Mouse (Mus musculus) adrenal gland, postnatal 14 days (tissue): ENCODE results near the gene Psd4. TPM values are rescaled to one million over a fixed set of nuclear protein-coding genes. Genes with fewer than 3 reads are reported as not detected.

Experiments used
- DNase-seq: peaks from one replicate; pipeline ENCODE4 v3.0.0; 2021; ENCODE audit warnings: mixed read lengths
- long read RNA-seq, 2 experiments: library from polyadenylated mRNA; stranded (forward); transcript quantifications; one replicate each; pipeline ENCODE4 v2.0.0; 2021
- total RNA-seq: library from RNA; stranded (reverse); gene quantifications from 2 replicates; pipeline ENCODE4 v1.2.3, GENCODE M21; 2021

The Psd4 gene
- total RNA-seq = 3.7 and 7.9 TPM in 2 replicates
- long read RNA-seq, experiment 1, partial matches to known transcripts = 0 of 1 reads
- long read RNA-seq, experiment 1, other reads (novel, unspliced or antisense) = 1 of 1 reads
- long read RNA-seq, experiment 2, full-length matches to known transcripts = 1 of 2 reads
- long read RNA-seq, experiment 2, partial matches to known transcripts = 0 of 2 reads
- long read RNA-seq, experiment 2, other reads (novel, unspliced or antisense) = 1 of 2 reads

DNA sequence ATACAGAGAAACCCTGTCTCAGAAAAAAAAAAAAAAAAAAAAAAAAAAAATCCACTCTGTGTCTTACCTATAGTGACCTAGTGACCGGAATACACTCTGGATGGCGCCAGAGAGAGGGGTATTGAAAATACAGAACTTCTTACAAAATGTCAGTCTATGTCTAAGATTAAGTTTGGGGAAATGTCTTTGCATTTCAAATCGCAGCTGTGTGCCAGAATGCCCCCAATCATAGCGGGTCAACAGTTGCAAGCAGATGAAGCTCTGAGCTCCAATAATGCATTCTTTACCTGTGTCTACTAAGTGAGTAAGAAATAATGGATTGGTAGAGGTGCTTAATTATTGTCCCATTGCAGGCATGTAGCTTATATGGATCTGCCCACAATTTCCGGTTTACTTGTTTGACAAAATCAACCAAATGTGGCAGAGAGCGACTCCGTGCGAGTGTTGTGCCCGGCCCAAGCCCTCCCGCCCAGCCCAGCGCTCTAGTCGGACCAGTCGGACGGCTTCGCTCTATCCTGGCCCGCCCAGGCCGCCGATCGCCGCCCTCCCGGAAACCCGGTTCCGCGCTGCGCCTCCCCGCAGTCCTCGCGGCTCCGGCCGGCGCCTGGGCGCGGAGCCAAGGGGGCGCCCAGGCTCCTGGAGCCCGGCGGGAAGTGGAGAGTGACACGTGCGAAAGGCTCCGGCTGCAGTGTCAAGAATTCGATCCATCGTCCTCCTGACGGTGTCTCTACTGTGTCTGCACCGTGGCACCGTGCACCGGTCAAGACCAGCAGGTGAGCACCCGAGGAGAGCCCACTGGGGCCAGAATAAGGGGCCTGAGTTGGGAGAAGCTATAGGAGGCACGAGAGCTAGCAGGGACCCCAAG, at the start of gene Psd4:
Gene Psd4, plus strand, starts transcription at position 551 of the 865 bp plus-strand sequence.
- DNase-seq = peak; percentile 84

DNA sequence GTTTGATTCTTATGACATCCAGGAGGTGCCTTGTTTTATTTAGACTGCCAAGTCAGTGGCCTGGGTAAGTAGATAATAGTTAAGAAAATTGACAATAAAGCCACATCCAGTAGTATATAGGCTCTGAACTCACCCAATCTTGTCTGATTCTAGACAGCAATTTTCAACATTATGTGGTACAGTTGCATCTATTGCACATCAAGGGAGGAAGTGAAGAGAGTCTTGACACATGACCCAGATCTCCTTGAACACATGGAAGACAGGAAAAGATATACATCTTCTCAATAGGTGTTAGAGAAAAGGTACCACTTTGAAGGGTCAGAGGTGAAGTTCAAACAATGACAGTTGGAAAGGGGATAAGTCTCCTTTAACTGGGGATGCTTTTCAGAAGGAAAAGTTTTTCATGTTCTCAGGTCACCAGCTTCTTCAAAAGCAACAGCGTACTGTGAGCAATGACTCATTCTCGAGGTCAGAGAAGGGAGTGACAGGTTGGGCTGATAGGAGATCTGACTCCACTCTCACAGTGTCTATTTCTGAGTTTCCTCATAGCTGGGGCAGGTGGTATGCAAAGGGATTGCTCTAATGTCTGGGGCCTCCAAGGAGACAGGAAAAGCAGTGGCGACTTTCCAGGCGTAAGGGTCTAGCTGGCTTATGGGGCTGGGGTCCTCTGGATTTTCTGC, 49.3 kb upstream of the Psd4 start:
- DNase-seq = no peak

DNA sequence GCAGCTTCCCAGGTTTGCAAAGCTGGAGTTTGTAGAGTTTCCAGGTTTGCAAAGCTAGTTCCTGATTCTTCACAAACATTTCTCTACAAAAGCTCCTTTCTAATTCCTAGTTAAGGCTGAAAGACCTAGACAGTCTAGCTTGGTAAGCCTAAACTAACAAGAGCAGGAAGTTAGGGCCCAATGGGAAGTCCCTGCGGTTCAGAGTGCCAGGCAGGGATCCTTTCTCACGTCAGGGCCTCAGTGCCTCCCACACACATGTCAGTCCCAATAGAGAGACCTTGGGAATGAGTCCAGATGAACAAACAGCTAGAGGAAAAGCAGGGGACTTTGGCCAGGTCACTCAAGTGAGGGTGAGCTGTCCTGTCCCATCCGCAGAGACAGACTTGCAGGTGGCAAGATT, 32.0 kb upstream of the Psd4 start:
- peak; percentile 36 for DNase-seq

DNA sequence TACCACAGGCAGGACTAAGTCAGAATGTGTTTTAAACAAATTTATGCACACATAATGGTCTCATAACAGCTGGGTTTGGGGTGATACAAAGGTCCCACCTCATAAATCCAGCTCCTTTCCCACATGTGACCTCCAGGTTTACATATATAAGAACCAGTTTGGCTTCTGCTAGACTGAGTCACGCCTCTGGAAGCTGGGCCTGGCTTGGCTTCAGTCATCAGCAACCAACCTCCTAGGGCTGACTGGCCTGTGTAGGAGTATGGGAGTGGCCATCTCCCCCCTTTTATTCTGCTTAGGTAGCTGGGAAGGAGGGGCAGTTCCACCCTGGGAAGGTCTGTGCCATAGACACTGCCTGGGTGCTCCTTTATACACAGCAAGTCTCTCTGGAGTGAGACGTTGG, 30.8 kb upstream of the Psd4 start, which contains the start of gene Il1rn:
Gene Il1rn, plus strand, starts transcription at position 309 of the 400 bp plus-strand sequence.
- no peak for DNase-seq

DNA sequence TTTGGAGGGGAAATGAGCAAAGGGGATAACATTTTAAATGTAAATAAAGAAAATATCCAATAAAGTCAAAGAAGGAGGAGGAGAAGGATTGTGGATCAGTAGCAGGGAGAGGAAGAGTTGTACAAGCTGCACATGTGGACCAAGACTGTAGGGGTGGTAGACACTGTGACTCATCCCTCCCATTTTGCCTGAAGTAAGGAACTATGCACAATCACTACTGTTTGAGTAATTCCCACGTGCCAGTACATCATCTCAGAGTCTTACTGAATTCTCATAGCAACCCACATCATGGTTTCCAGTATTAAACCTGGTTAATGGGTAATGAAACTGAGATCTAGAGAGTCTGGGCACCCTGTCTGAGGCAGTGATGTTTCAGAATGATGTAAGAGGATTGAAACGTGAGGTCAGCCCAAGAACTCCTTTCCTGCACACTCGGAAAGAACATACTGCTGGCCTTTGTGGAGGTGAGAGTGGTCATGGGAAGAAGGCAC, 25.9 kb upstream of the Psd4 start:
- DNase-seq = no peak

DNA sequence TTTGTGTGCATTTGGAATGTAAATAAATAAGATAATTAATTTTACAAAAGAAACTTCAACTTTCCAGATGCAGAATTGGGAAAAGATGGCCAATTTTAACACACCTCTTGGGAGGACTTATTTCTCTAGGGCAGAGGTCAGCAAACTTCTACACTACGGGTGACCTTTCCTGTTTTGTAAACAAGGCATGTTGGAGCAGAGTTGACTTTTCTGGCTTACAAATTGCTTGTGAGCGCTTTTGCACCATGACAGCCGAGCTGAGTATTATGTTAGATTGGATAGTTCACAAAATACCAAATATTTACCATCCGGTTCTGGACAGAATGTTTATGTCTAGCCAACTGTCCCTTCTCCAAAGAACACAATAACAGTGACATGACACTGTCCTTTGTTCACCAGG, 22.8 kb upstream of the Psd4 start:
- no peak for DNase-seq

DNA sequence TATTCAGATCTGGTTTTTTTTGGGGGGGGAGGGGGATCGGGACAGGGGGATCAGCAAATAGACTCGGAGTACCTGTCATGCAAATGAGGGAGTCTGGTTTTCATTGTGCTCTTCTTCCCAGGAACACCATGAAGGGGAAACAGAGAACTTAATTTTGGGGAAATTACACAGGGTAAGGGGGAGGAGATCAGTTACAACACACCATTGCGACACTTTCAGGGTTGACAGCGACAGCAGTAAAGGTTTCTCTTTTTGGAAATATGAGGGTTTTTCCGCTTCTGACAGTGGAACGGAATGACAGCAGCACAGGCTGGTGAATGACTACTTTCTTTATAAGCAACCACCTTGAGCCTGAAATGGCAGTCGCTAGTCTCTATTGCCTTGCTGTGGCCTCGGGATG, 22.3 kb upstream of the Psd4 start:
- no peak for DNase-seq

DNA sequence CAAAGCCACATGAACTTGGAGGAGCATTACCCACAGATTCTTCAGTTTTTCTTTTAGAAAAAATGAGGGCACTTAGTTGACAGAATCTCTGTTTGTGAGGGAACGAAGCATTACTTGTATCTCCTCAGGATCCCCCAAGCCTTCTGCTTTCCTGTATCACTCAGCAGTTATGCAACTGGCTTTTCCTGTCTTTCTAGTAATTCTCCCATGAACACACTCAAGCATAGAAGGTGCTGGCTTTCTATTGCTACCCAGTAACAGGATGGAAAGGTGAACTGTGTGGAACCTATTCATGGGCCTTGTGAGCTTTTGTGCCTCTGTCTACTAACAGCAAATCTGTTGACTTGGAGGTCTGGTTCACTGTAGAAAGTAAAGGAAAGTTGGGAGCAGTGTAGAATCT, 19.5 kb upstream of the Psd4 start:
- no peak for DNase-seq

DNA sequence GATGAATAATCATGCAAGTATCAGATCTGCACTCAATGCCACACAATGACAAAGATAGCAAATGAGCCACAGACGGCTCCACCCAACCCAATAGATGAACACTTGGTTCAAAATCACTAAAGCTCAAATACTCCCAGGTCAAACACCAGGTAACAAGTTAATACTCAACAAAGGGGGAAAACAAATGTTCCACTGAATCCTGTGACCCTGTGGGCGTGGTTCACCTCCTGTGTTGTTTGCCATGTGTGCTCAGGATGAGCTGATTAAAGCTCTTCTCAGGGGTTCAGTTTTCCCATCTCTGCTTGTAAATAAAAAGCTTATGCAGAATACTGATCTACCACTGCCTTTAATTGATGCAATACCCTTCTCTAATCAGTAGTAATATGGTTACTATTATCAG, 16.2 kb upstream of the Psd4 start:
- no peak for DNase-seq

DNA sequence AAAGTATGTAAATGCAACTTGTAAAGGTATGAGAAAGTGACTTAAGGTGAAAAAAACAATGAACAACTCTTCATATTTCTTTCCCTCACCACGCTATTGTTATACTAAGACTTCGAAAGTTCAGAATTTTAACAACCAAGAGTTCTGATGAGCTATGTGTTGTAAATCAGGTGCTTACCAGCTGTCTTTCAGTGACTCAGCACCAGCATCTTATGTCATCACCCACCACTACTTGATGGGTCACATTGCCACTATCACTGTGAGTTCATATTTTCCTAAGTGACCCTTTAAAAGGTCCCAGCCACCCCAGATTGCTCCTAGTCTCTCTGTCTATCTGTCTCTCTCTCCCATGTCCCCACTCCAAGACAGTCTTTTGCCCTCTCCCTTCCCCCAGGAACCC, 14.3 kb upstream of the Psd4 start:
- DNase-seq = no peak

DNA sequence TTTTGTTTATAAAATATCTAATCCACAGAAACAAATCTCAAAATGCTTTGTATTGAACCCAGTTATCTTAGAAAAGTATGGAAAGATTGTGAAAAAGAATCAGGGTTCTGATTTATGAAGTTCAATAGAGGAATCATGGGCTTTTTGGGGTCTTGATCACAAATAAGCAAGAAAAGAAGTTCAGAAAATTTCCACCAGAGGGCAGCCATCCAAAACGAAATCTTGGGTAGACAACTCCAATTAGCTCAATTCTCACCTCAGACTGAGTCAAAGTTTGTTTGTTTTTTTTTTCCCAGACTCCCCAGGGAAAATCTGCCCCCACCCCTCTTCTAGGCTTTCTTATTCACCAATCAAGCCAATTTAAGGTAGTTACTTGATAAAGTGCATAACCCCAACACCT, 9.7 kb upstream of the Psd4 start:
- DNase-seq = peak; percentile 31

DNA sequence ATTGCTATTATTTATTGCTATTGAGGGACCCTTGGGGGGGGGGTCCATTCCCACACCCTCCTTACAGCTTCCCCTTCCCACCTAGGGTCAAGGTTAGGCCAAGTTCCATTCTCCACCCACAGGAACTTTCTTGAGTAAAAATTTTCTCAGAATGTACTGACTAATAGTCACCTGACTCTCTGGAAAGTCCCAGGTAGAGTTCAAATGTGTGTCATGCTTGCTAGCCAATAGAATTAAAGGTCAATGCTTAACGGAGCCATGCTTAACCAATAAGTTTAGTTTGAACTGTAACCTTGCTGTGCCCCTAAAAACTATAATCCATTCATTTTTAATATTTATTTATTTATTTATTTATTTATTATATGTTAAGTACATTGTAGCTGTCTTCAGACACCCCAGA, 8.0 kb upstream of the Psd4 start:
- no peak for DNase-seq

DNA sequence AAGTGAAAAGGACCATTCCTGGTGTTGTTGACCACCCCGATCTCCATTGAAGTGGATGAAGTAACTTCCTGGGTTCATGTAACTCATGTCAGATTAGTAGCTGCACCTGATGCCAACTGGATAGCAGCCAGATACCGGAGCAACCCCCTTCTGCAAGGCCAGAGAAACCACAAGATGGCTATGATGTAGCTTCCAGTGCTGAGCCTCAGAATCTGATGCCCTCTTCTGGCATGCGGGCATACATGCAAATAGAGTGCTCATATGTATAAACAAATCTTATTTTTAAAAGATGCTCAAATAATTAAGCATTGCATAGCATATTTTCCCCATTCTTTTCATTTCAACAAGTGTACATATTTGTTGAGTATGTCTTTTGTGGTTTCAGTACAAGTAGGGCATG, 3.6 kb upstream of the Psd4 start:
- no peak for DNase-seq

DNA sequence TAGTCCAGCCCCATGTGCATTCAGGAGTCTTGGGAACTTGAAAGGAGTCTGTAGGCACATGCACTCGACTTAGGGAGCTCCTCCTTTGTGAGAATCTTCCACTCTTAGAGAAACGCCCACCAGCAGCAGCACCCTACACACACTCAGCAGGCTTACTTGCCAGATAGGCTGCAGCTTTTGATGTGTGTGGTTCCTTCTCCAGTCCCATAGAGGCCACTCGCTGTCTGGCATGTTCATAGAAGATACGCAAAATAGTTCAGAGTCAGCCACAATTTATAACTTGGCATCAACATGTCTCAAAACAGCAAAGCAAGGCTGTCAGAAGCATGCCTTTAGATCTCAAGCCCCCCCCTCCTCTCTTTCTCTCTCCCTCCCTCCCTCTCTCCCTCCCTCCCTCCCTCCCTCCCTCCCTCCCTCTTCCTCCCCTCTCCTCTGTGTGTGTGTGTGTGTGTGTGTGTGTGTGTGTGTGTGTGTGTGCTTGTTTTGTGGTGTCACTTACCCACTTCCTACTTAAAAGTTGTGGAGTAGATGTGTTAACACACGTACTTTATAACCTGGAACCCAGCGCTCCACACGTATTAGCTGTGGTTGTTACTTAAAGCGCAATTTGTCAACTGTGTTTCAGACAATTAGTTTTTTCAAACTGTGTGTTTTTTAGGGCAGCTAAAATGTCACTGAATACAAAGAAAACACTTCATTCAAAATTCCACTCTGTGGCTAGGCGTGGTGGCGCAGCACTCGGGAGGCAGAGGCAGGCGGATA, 985 bp upstream of the Psd4 start:
- DNase-seq = no peak

DNA sequence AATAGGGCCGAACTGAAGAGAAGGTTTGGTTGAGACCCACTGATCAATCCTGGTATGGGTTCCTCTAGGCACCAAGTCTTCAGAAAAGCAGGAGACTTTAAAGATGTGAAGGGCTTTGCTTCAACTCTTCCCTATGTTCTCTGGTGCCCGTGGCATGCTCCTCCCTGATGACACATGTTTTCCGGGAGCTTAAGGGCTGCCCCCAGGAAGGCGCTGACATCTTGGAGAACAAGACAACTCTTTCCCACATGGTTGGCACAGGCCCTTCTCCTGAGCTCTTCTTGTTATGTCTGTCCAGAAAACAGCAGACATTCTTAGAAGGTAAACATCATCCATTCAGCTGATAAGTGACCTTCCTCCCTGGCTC, 498 bp downstream of the Psd4 start:
- DNase-seq = no peak

DNA sequence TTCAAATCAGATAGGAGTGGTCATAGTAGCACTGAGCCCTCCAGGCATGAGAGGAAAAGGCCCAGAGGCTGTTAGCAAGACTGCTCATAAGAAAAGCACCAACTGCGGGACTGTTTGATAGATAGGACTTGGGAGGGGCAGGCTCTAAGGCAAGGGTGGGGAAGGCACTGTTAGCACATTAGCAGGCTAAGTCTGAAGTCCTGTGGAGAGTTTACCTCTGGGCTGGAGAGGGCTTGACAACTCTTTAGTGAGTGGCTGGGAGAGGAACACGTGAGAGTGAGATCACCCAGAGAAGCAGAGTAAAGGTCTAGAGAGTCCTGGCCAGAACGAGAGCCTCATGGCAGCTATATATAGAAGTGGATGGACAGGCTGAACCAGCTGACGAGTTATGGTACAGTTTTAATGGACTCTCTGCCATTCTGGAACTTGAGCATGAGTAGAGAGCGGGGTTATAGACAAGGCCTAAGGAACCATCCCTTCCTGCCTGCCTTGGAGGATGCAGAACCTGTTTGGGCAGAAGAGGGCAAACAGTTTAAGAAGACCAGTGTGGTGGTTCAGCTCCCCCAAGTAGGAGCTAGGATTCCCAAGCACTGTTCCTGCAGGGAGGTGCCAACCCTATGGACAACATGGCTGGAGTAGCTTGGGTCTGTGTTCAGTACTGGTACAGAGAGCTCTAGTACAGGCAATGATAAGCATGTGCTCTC, 11.5 kb downstream of the Psd4 start:
- DNase-seq = no peak

DNA sequence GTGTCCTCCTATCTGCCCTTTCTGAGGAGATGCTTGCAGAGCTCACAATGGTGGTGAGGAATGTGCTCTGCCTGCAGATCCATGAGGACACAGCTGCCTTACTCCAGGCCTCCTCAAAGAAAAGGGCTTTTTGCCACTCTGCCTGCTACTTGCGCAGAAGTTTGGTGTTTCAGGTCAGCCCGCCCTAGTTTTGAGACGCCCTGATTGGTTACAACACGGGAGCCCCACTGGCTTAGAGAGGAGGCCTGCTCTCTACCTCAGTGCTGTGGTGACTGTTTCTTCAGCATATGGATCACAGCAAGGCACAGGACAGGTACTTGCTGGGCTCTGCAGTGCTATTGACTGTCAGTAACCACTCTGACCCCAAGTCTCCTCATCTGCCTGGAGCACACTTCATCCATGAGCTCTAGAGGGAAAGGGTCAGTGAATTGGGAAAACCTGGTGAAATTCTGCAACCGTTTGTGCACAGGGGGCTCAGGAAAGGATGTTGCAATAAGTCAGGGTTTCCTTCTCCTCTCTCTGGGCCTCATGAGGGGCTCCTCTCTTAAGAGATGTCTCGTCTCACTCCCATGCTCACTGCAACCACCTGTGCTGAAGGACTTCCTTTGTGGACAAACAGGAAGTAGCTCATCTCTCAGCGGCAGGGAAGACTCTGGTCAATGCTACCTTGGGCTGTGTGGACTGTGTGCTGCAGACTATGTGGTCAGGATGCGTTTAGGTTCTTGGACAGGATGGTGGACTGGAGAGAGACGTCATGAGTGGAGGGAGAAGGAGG, 15.3 kb downstream of the Psd4 start:
- DNase-seq = no peak

DNA sequence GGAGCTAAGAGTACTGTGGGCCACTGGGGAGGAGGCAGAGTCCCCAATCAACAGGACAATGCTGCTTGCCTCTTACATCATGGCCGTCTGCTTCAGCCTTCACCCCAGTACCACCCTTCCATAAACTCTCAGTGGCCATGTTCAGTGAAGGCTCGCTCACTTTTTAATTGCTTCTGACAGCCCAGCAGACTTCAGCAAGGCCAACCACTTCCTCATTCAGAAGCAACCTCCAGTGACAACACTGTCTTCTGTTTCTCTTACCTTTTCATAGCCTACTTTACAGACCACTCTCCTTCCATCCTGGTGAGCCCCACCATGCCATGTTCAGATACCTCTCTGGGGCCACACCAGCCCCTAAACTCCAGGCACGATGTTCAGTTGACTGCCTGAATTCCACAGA, 16.3 kb downstream of the Psd4 start:
- DNase-seq = no peak

DNA sequence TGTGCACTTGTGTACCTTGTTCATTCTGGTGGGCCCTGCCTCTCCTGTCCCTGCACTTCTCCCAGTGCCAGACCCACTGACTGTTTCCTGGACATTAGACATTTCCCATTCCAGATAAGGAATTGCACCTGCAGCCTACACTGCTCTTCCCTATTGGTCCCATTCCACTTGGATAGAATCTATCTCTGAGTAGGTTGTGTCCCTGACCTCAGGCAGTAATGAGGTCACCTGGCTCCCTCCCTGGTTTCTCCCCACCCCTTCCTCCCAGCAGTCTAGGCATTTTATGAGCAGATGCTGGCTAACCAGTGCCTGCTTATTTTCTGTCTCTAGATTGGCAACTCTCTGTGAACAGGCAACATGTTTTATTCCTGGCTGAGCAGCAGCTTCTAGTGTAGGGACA, 17.0 kb downstream of the Psd4 start:
- no peak for DNase-seq

DNA sequence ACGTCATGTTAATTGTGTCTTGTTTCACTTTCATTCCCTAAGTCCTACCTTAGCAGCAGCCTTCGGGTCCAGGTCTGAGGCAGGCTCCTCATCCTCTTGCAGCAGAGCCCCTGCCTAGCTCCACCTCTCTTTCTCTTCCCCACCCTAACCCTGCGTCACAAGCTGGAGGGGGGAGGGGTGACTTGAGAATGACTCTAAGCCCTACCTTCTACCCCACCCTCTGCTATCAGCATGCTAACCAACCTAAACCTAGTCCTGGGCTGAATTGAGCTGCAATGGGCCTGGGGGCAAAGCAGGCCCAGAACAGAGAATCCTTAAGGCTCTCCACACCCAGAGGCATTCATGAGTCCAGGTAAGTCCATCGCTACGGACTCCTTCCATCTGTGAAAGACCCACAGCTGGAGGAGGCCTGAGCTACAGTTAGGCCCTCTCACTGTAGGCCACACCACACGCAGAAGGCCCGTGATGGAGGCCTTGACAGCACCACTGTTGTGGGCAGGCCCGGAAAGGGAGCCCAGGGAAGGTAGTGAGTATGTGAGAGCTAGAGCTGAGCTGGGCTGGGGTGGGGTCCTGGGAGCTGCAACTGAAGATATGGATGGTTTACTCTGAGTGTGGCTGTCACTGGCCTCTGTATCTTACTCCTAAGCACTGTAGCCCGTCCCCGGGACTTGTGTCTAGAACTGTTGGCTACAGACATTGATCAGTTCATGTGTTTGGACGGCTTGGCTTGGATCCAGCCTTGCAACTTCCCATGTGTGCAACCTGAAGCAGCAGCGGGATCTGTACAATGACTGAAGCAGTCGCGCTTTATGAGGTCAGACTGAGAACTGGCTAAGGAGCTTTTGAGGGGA, 18.0 kb downstream of the Psd4 start:
- DNase-seq = peak; percentile 36
